Mouse (Mus musculus) erythroid progenitor cell, adult 5-6 weeks (primary cell): ENCODE results near the gene Cd274. TPM values are rescaled to one million over a fixed set of nuclear protein-coding genes. Genes with fewer than 3 reads are reported as not detected.

Experiments used
- ATAC-seq: replicated peaks from 2 replicates; pipeline ENCODE4 v1.8.0; 2016; ENCODE audit warnings: moderate number of reproducible peaks, mild to moderate bottlenecking, moderate TSS enrichment, inconsistent platforms; ENCODE audit not compliant: poor library complexity, low FRiP score, severe bottlenecking
- total RNA-seq, 2 experiments: library from RNA; stranded (forward) in 1 of 2; stranded (reverse) in 1 of 2; fragments of 150-400 nt in 1 of 2; fragments of 186-747, 209-891 nt in 1 of 2; gene quantifications; 2 replicates each; pipeline versions ENCODE4 v1.2.3 to v1.2.4; 2015 to 2017; ENCODE audit warnings: low replicate concordance in 2 of 2

The Cd274 gene
- total RNA-seq, 2 experiments from 2014 or later, result 1.7 to 3.8 TPM

GRCm38 (mm10) chr19:29362173-29362930 lies 4.9 kb upstream of the Cd274 start:
- no peak for ATAC-seq

DNA sequence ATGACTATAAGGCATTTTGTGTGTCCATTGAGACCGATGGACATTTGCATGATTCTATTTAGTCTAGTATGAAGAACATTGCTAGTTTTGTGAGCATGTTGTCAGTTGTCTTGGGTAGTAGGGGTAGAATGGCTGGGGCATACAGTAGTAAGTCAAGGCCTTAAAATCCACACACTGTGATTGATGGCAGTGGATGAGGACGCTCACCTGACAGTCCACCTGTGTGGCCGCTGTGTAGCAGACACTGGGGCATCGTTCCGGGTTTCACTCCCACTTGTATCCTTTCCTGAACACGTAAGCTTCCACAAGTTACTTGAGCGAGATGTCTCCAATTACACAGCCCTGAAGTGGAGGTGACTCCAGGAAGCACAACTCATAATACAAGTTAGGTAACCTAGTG lies 3.7 kb upstream of the Cd274 start:
- no peak for ATAC-seq

GRCm38 (mm10) chr19:29364076-29364475 lies 3.2 kb upstream of the Cd274 start:
- no peak for ATAC-seq

DNA sequence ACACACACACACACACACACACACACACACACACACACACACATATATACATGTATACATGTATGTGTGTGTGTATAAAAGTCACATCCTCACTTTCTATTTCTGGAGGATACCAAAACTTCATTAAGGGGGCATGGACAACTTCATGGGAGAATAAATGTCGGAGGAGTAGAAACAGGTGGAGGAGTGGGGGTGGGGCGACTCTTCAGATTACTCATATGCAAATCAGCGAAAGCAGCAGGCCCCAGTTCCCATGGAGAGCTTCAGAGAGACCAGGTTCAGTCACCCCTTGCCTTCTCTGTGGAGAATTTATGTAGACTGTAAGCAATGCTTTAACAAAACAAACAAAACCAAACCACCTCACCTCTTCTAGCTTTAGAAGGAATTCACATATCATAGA lies 2.1 kb upstream of the Cd274 start:
- ATAC-seq, result no peak

GRCm38 (mm10) chr19:29366226-29366968 lies 858 bp upstream of the Cd274 start:
- no peak for ATAC-seq

- no peak for ATAC-seq
Measured at GRCm38 (mm10) chr19:29368041-29368440, 786 bp downstream of the Cd274 start.

DNA sequence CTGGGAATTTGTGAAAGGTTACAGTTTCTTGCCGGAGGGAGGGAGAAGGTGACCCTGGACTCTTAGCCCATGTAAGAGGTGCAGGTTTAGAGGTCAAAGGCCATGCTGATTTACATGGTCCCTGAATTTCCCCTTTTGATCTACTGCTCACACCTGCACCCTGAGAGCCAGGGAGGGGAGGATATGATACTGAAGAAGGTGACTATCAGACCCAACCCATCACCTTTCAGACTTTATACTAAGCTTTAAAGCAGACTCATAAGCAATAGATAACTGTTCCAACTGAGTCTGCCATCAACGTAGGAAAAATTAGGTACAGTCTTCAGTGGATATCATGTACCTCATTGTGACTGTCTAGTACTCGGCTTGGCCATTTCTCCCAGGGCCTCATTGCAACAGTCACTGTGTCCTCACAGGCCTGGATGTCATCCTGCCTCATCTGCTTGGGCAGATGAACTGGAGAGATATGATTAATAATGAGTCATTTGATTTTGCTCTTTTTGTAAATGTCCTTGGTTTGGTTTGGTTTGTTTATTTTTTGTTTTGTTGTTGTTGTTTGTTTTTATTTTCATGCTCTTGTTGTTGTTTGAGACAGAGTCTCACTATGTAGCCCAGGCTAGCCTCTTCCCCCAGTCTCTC lies 1.5 kb downstream of the Cd274 start:
- ATAC-seq, result no peak

DNA sequence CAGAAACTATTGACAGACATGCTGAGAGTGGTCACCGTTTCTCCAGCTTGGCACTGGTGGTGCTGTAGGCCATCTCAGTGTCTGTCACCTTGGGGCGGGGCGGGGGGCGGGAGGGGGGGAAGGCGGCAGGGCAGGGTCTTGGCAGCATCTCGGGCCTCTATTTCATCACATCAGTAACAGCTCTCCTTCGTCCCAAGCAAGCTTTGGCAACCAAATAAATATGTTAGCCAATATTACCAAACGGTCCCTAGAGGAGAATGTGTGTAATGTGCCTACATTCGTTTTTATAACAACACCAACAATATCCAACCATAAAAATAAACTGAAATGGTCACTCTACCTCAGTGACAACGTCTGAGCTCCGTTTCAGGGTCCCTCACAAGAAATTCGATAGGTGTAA lies 2.9 kb downstream of the Cd274 start:
- no peak for ATAC-seq

GRCm38 (mm10) chr19:29370545-29371283 lies 3.5 kb downstream of the Cd274 start:
- no peak for ATAC-seq

- ATAC-seq, result no peak
Measured at GRCm38 (mm10) chr19:29371284-29372081, 4.2 kb downstream of the Cd274 start.

DNA sequence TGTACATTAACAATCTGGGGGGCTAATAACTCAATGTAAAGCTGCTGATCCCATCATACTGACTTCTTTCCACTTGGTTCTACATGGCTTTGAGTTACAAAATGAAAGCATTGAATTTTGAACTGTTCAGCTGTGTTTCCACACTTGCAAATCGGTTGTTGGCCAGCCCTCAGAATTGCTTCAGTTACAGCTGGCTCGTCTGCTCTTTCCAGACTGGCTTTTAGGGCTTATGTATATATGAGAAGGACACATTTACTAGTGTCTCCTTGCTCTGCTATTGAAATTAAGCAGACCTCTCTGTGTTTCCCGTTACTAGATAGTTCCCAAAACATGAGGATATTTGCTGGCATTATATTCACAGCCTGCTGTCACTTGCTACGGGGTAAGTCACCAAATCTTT lies 4.9 kb downstream of the Cd274 start:
- ATAC-seq, result no peak

DNA sequence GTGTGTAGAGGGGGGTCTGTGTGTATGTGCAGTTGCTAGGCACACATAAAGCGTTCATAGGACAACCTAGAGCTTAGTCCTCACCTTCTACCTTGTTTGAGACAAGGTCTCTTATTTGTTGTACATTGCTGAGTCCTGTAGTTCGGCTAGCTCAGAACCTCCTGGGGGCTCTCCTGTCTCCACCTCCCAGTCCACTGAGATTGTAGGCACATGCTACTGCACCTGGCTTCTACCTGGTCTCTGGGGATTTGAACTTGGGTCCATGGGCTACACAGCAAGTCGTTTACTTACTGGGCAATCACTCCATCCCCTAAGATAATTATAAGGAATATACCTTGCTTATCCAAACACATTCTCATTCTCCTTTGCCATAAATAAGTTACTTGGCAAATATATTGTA lies 5.4 kb downstream of the Cd274 start:
- ATAC-seq, result no peak

- no peak for ATAC-seq
Measured at GRCm38 (mm10) chr19:29373438-29373837, 6.2 kb downstream of the Cd274 start.

DNA sequence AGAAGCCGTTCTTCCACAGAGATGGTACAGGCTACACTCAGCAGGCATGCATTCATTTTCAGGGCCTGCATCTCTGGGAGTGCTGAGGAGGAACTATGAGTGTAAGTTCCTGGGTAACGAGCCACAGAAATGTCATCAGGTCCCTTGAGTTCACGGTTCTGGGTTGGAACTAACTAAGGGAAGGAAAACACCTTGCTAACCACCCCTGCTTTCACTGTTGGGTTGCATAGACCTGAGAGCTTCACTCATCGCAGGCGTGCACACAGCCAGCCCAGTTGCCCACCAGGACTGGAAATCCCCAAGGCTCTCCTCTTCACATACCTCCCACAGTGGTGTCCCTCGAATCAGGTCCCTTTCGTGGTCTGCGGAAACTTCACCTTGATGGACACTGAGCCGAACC lies 7.7 kb downstream of the Cd274 start:
- ATAC-seq, result no peak

- no peak for ATAC-seq
Measured at GRCm38 (mm10) chr19:29376382-29376781, 9.1 kb downstream of the Cd274 start.

- no peak for ATAC-seq
Measured at GRCm38 (mm10) chr19:29379839-29380603, 12.8 kb downstream of the Cd274 start.

- no peak for ATAC-seq
Measured at GRCm38 (mm10) chr19:29383368-29383767, 16.1 kb downstream of the Cd274 start.

GRCm38 (mm10) chr19:29384412-29384811 lies 17.2 kb downstream of the Cd274 start:
- ATAC-seq, result no peak

DNA sequence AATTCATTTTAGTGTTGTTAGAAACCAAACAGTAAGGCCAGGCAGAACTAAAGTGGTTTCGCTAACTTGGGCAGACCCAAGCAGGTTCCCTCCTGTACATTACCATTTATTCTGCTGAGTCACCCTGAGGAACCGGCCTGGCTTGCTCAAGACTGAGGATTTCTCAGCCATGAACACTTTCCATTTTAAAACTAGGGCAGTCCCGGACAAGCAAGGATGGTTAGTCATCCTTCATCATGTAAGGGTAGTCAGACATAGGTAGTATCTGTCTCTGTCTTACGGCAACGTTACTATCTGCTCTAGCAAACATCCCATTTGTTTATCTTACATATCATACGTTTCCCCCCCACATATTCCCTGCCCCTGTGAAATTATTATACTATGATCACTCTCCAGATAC lies 17.7 kb downstream of the Cd274 start:
- 0 out of 2 replicates have a peak, but pooled peaks have one; percentile 14 for ATAC-seq
